Comparison of ENCODE assay signal across 9 mouse cellular contexts in genomic region chr7:140081408-140082241, GRCm38 (mm10). TPM values are rescaled to one million over a fixed set of nuclear protein-coding genes. Genes with fewer than 3 reads are reported as not detected.
A peak's percentile ranks its signal among the peaks of the same experiment; 100 is the strongest.
DNase-seq lines count a peak whose midpoint lies in the region; ATAC-seq lines count a peak whose summit lies in the region.
"Had no signal": no experiment of that assay in that cellular context is flagged by ENCODE, and none has a peak within 500 bp of the region (broad histone marks: within the 10 kb centered on the region; RNA-seq: fewer than 3 reads in every experiment).

No protein-coding gene starts in this region.

- no peaks in the 10 kb centered on the region for H3K9me3 ChIP-seq in hindbrain, embryonic 10.5 days
- H3K9me3 ChIP-seq in limb, embryonic 12.5 days: no peaks in the 10 kb centered on the region

- peak; percentile 46 for DNase-seq in layer of hippocampus, adult 11-12 months (ENCODE audit: low spot score)
- DNase-seq in layer of hippocampus, adult 9-10 months (ENCODE audit: low spot score): no peak
- peak; percentile 10 for DNase-seq in hindbrain, embryonic 10.5 days (ENCODE audit: low spot score)
- DNase-seq in right cerebral cortex, postnatal 4 days: peak; percentile 44
- DNase-seq in thymus, postnatal 0 days (ENCODE audit: low spot score): no peak
- DNase-seq in lung, postnatal 14 days: no peak

- peaks cover 43% of the 10 kb centered on the region for H3K27me3 ChIP-seq in hindbrain, embryonic 10.5 days (ENCODE audit: insufficient read depth, poor library complexity, severe bottlenecking)
- peaks cover 54% of the 10 kb centered on the region for H3K27me3 ChIP-seq in limb, embryonic 12.5 days

- H3K36me3 ChIP-seq in hindbrain, embryonic 10.5 days: no peaks in the 10 kb centered on the region
- H3K36me3 ChIP-seq in limb, embryonic 12.5 days: no peaks in the 10 kb centered on the region

- peak overlapping the region; percentile 54; the same call in 1 of the 2 replicates for H3K4me2 ChIP-seq in limb, embryonic 12.5 days

- ATAC-seq in limb, embryonic 12.5 days (ENCODE audit: insufficient number of reproducible peaks, insufficient read depth, low FRiP score, low TSS enrichment, low read depth): peak; percentile 28; the same call in 1 of the 2 replicates
- ATAC-seq in monocyte, adult 5-6 weeks (replicated peaks; ENCODE audit: insufficient number of reproducible peaks, low FRiP score, low TSS enrichment, poor library complexity, severe bottlenecking): no peak

- H3K9ac ChIP-seq in limb, embryonic 12.5 days (replicated peaks): no peak overlapping the region

- H3K27ac ChIP-seq in hindbrain, embryonic 10.5 days: peak overlapping the region; percentile 56; the same call in 1 of the 2 replicates
- no peak overlapping the region for H3K27ac ChIP-seq in limb, embryonic 12.5 days
- H3K27ac ChIP-seq: kidney, postnatal 0 days had no signal

- WGBS in hindbrain, embryonic 10.5 days: 16% methylated on average over 20 of the region's 20 CpGs
- WGBS in limb, embryonic 12.5 days: 19% methylated on average over 20 of the region's 20 CpGs

- H3K4me3 ChIP-seq in hindbrain, embryonic 10.5 days: peak overlapping the region; percentile 48
- H3K4me3 ChIP-seq in limb, embryonic 12.5 days (replicated peaks): peak overlapping the region; percentile 32

- peaks cover 32% of the 10 kb centered on the region for H3K4me1 ChIP-seq in hindbrain, embryonic 10.5 days (replicated peaks)
- peaks cover 13% of the 10 kb centered on the region for H3K4me1 ChIP-seq in limb, embryonic 12.5 days (replicated peaks)

RNA-seq across cellular contexts. Expression of gene Caly, which starts 0.7 kb away (rescaled TPM):
- 2.7 and 7.2 TPM in 2 replicates for polyA plus RNA-seq in hindbrain, embryonic 10.5 days (2016; fragmentation: Nextera tagmentation; extraction: Ambion mirVana)
- polyA plus RNA-seq in limb, embryonic 12.5 days (2016; fragmentation: Nextera tagmentation; extraction: Ambion mirVana): 1.8 and 2.5 TPM in 2 replicates
- polyA plus RNA-seq in thymus, postnatal 0 days (2015; fragmentation: Nextera tagmentation; extraction: Ambion mirVana): 0.44 and 0.52 TPM in 2 replicates
- total RNA-seq in monocyte, adult 5-6 weeks (2017): 0.68 TPM in 1 of 3 replicates, not detected in the others

RNA-seq across cellular contexts. Expression of gene Prap1, which starts 11.6 kb away (rescaled TPM):
- not detected in 2 replicates for polyA plus RNA-seq in hindbrain, embryonic 10.5 days (2016; fragmentation: Nextera tagmentation; extraction: Ambion mirVana)
- polyA plus RNA-seq in limb, embryonic 12.5 days (2016; fragmentation: Nextera tagmentation; extraction: Ambion mirVana): not detected in 2 replicates
- 1.5 and 2.3 TPM in 2 replicates for polyA plus RNA-seq in thymus, postnatal 0 days (2015; fragmentation: Nextera tagmentation; extraction: Ambion mirVana)
- total RNA-seq in monocyte, adult 5-6 weeks (2017): not detected in 3 replicates

RNA-seq across cellular contexts. Expression of gene Fuom, which starts 20.6 kb away (rescaled TPM):
- 13.6 and 17.9 TPM in 2 replicates for polyA plus RNA-seq in hindbrain, embryonic 10.5 days (2016; fragmentation: Nextera tagmentation; extraction: Ambion mirVana)
- polyA plus RNA-seq in limb, embryonic 12.5 days (2016; fragmentation: Nextera tagmentation; extraction: Ambion mirVana): 21.3 and 21.8 TPM in 2 replicates
- 27.8 and 28.6 TPM in 2 replicates for polyA plus RNA-seq in thymus, postnatal 0 days (2015; fragmentation: Nextera tagmentation; extraction: Ambion mirVana)
- 2.8 to 7.7 TPM (median 4.5 TPM) in 3 replicates for total RNA-seq in monocyte, adult 5-6 weeks (2017)

RNA-seq across cellular contexts. Expression of gene Msx3, which starts 32.7 kb away (rescaled TPM):
- 95.9 and 105 TPM in 2 replicates for polyA plus RNA-seq in hindbrain, embryonic 10.5 days (2016; fragmentation: Nextera tagmentation; extraction: Ambion mirVana)
- polyA plus RNA-seq in limb, embryonic 12.5 days (2016; fragmentation: Nextera tagmentation; extraction: Ambion mirVana): 0.10 TPM in 1 of 2 replicates, not detected in the other
- polyA plus RNA-seq in thymus, postnatal 0 days (2015; fragmentation: Nextera tagmentation; extraction: Ambion mirVana): 0.21 and 0.25 TPM in 2 replicates
- total RNA-seq in monocyte, adult 5-6 weeks (2017): not detected in 3 replicates
- polyA plus RNA-seq: kidney, postnatal 0 days had no signal

RNA-seq across cellular contexts. Expression of gene Paox, which starts 34.0 kb away (rescaled TPM):
- 15.7 and 21.7 TPM in 2 replicates for polyA plus RNA-seq in hindbrain, embryonic 10.5 days (2016; fragmentation: Nextera tagmentation; extraction: Ambion mirVana)
- polyA plus RNA-seq in limb, embryonic 12.5 days (2016; fragmentation: Nextera tagmentation; extraction: Ambion mirVana): 15.5 and 20.4 TPM in 2 replicates
- 26.8 and 28.8 TPM in 2 replicates for polyA plus RNA-seq in thymus, postnatal 0 days (2015; fragmentation: Nextera tagmentation; extraction: Ambion mirVana)
- 0.87 to 1.5 TPM (median 1.2 TPM) in 3 replicates for total RNA-seq in monocyte, adult 5-6 weeks (2017)

Comparison
In these comparisons a context has a peak if more than half of its experiments do, and no peak if none do; other contexts are left out.
1. DNase-seq: peak in layer of hippocampus, adult 11-12 months (single experiment), hindbrain, embryonic 10.5 days (single experiment) and right cerebral cortex, postnatal 4 days (single experiment); none in layer of hippocampus, adult 9-10 months (single experiment), thymus, postnatal 0 days (single experiment) and lung, postnatal 14 days (single experiment).